Mouse (Mus musculus): Measurements from ENCODE around the gene Kndc1.

Kndc1 gene

GRCm38 (mm10) chr7:139894655-139895557, at the start of gene Kndc1:
Gene Kndc1, plus strand, starts transcription at chr7:139894696.
- DNase-seq (ENCODE audit: inconsistent age in 2 of 2, low spot score in 1 of 2) = peak; percentile 38 to 78

- no peak for DNase-seq (ENCODE audit: inconsistent age in 2 of 2, low spot score in 1 of 2)
Measured at GRCm38 (mm10) chr7:139845101-139845500, 49.4 kb upstream of the Kndc1 start.

- DNase-seq (ENCODE audit: inconsistent age in 2 of 2, low spot score in 1 of 2) = no peak
Measured at GRCm38 (mm10) chr7:139850152-139850551, 44.3 kb upstream of the Kndc1 start.

GRCm38 (mm10) chr7:139850677-139851076, 43.8 kb upstream of the Kndc1 start:
- DNase-seq (ENCODE audit: inconsistent age in 2 of 2, low spot score in 1 of 2) = no peak

- peak in 1 of 2 experiments; percentile 37 for DNase-seq (ENCODE audit: inconsistent age in 2 of 2, low spot score in 1 of 2)
Measured at GRCm38 (mm10) chr7:139851098-139851497, 43.4 kb upstream of the Kndc1 start.

- DNase-seq (ENCODE audit: inconsistent age in 2 of 2, low spot score in 1 of 2) = no peak
Measured at GRCm38 (mm10) chr7:139855261-139855660, 39.2 kb upstream of the Kndc1 start.

GRCm38 (mm10) chr7:139861411-139861810, 33.1 kb upstream of the Kndc1 start:
- DNase-seq (ENCODE audit: inconsistent age in 2 of 2, low spot score in 1 of 2) = peak; percentile 59 to 90

- DNase-seq (ENCODE audit: inconsistent age in 2 of 2, low spot score in 1 of 2) = no peak
Measured at GRCm38 (mm10) chr7:139863076-139863475, 31.4 kb upstream of the Kndc1 start.

GRCm38 (mm10) chr7:139864253-139864652, 30.2 kb upstream of the Kndc1 start:
- DNase-seq (ENCODE audit: inconsistent age in 2 of 2, low spot score in 1 of 2) = no peak

- no peak for DNase-seq (ENCODE audit: inconsistent age in 2 of 2, low spot score in 1 of 2)
Measured at GRCm38 (mm10) chr7:139864871-139865270, 29.6 kb upstream of the Kndc1 start.

GRCm38 (mm10) chr7:139871014-139871413, 23.5 kb upstream of the Kndc1 start:
- no peak for DNase-seq (ENCODE audit: inconsistent age in 2 of 2, low spot score in 1 of 2)

GRCm38 (mm10) chr7:139877167-139877792, 17.2 kb upstream of the Kndc1 start:
- no peak for DNase-seq (ENCODE audit: inconsistent age in 2 of 2, low spot score in 1 of 2)

GRCm38 (mm10) chr7:139878122-139878521, 16.4 kb upstream of the Kndc1 start:
- no peak for DNase-seq (ENCODE audit: inconsistent age in 2 of 2, low spot score in 1 of 2)

- DNase-seq (ENCODE audit: inconsistent age in 2 of 2, low spot score in 1 of 2) = peak; percentile 11 to 61
Measured at GRCm38 (mm10) chr7:139878621-139879020, 15.9 kb upstream of the Kndc1 start.

GRCm38 (mm10) chr7:139883545-139883944, 11.0 kb upstream of the Kndc1 start:
- no peak for DNase-seq (ENCODE audit: inconsistent age in 2 of 2, low spot score in 1 of 2)

GRCm38 (mm10) chr7:139891779-139892178, 2.7 kb upstream of the Kndc1 start:
- DNase-seq (ENCODE audit: inconsistent age in 2 of 2, low spot score in 1 of 2) = no peak

GRCm38 (mm10) chr7:139896271-139896670, 1.8 kb downstream of the Kndc1 start:
- no peak for DNase-seq (ENCODE audit: inconsistent age in 2 of 2, low spot score in 1 of 2)

GRCm38 (mm10) chr7:139896796-139897195, 2.3 kb downstream of the Kndc1 start:
- DNase-seq (ENCODE audit: inconsistent age in 2 of 2, low spot score in 1 of 2) = peak in 1 of 2 experiments; percentile 36

- DNase-seq (ENCODE audit: inconsistent age in 2 of 2, low spot score in 1 of 2) = no peak
Measured at GRCm38 (mm10) chr7:139898606-139899005, 4.1 kb downstream of the Kndc1 start.

GRCm38 (mm10) chr7:139899505-139899904, 5.0 kb downstream of the Kndc1 start:
- DNase-seq (ENCODE audit: inconsistent age in 2 of 2, low spot score in 1 of 2) = no peak

GRCm38 (mm10) chr7:139900456-139900855, 6.0 kb downstream of the Kndc1 start:
- no peak for DNase-seq (ENCODE audit: inconsistent age in 2 of 2, low spot score in 1 of 2)

GRCm38 (mm10) chr7:139900896-139901295, 6.4 kb downstream of the Kndc1 start:
- no peak for DNase-seq (ENCODE audit: inconsistent age in 2 of 2, low spot score in 1 of 2)
